Mouse (Mus musculus) olfactory bulb, adult 2 months (tissue): ENCODE measurements around the gene Nsd1. TPM values are rescaled to one million over a fixed set of nuclear protein-coding genes. Genes with fewer than 3 reads are reported as not detected.
A peak's percentile ranks its signal among the peaks of the same experiment; 100 is the strongest.

Source experiments
- H3K27ac ChIP-seq: fragments of 200-500 bp; 2 replicates; pipeline ENCODE4 v1.5.1; 2012; ENCODE audit warnings: low read depth, low read length; ENCODE audit not compliant: insufficient read depth
- H3K4me1 ChIP-seq: fragments of 200-500 bp; 2 replicates; pipeline ENCODE4 v1.6.1; 2012; ENCODE audit warnings: low read length; ENCODE audit not compliant: control insufficient read depth, insufficient read depth
- H3K4me3 ChIP-seq: fragments of 200-500 bp; 2 replicates; pipeline ENCODE4 v1.5.1; 2012; ENCODE audit warnings: mild to moderate bottlenecking, low read depth, low read length, moderate library complexity; ENCODE audit not compliant: insufficient read depth
- CTCF ChIP-seq: fragments of 200-500 bp; IDR thresholded peaks from 2 replicates; pipeline ENCODE4 v1.5.1; 2012; ENCODE audit warnings: low read depth, mild to moderate bottlenecking, low read length, moderate library complexity; ENCODE audit not compliant: insufficient read depth
- POLR2A ChIP-seq: fragments of 200-500 bp; IDR thresholded peaks from 2 replicates; pipeline ENCODE4 v1.6.1; 2012; ENCODE audit warnings: mild to moderate bottlenecking, low read depth, low read length, moderate library complexity; ENCODE audit not compliant: insufficient read depth
- WGBS: fragments of 180-500 bp; shearing (Covaris S2); methylation state at CpG from one replicate; pipeline ENCODE4 v1.1.7; 2018; 5-methylcytosine and 5-hydroxymethylcytosine counted together
- polyA plus RNA-seq: library from polyadenylated mRNA; stranded (reverse); fragments of >200 nt; gene quantifications from 2 replicates; pipeline ENCODE4 v1.2.4, GENCODE M21; 2012; ENCODE audit warnings: low replicate concordance; ENCODE audit not compliant: missing spikeins, insufficient read depth, insufficient read length

The Nsd1 gene
- polyA plus RNA-seq, 1 experiment = 82.3 TPM

- H3K4me3 ChIP-seq = no peak overlapping the region
- TF ChIP-seq POLR2A (no peak), CTCF (no peak)
- H3K27ac ChIP-seq = no peak overlapping the region
- WGBS = 76% methylated on average over 10 of the region's 10 CpGs
- no peaks in the 10 kb centered on the region for H3K4me1 ChIP-seq
Measured at GRCm38 (mm10) chr13:55337341-55337975, 127.9 kb downstream of the Nsd1 start.

- Histone ChIP-seq H3K27ac (no peak overlapping the region), H3K4me1 (no peaks in the 10 kb centered on the region), H3K4me3 (no peak overlapping the region)
- WGBS = 57% methylated on average over 12 of the region's 12 CpGs
- TF ChIP-seq POLR2A = no peak
- TF ChIP-seq CTCF = no peak
Measured at GRCm38 (mm10) chr13:55338131-55339054, 128.8 kb downstream of the Nsd1 start.

- TF ChIP-seq CTCF (no peak), POLR2A (no peak)
- no peak overlapping the region for H3K27ac ChIP-seq
- peaks cover 3% of the 10 kb centered on the region for H3K4me1 ChIP-seq
- H3K4me3 ChIP-seq = no peak overlapping the region
- 26% methylated on average over 2 of the region's 2 CpGs for WGBS
Measured at GRCm38 (mm10) chr13:55339259-55339658, 129.7 kb downstream of the Nsd1 start.

GRCm38 (mm10) chr13:55342469-55342868 is 132.9 kb downstream of the Nsd1 start:
- Histone ChIP-seq H3K27ac (no peak overlapping the region), H3K4me1 (peaks cover 3% of the 10 kb centered on the region), H3K4me3 (no peak overlapping the region)
- no peak for TF ChIP-seq POLR2A
- TF ChIP-seq CTCF = no peak
- 46% methylated on average over 11 of the region's 11 CpGs for WGBS

GRCm38 (mm10) chr13:55344286-55344685 is 134.7 kb downstream of the Nsd1 start:
- TF ChIP-seq POLR2A (no peak), CTCF (no peak)
- no peak overlapping the region for H3K4me3 ChIP-seq
- no peak overlapping the region for H3K27ac ChIP-seq
- peaks cover 3% of the 10 kb centered on the region for H3K4me1 ChIP-seq
- WGBS = 66% methylated on average over 7 of the region's 7 CpGs

GRCm38 (mm10) chr13:55346745-55347144 is 137.2 kb downstream of the Nsd1 start:
- H3K4me3 ChIP-seq = no peak overlapping the region
- no peak for TF ChIP-seq POLR2A
- no peak for TF ChIP-seq CTCF
- WGBS = 83% methylated on average over 11 of the region's 11 CpGs
- peaks cover 3% of the 10 kb centered on the region for H3K4me1 ChIP-seq
- H3K27ac ChIP-seq = no peak overlapping the region

- TF ChIP-seq POLR2A = no peak
- TF ChIP-seq CTCF = no peak
- H3K4me1 ChIP-seq = peaks cover 21% of the 10 kb centered on the region
- H3K4me3 ChIP-seq = no peak overlapping the region
- no peak overlapping the region for H3K27ac ChIP-seq
Measured at GRCm38 (mm10) chr13:55361145-55361544, 151.6 kb downstream of the Nsd1 start.

- TF ChIP-seq CTCF = no peak
- TF ChIP-seq POLR2A = no peak
- under 1% methylated on average over 32 of the region's 32 CpGs for WGBS
- H3K27ac ChIP-seq = peak overlapping the region; percentile 6; the same call in 1 of the 2 replicates
- peak overlapping the region; percentile 66 for H3K4me3 ChIP-seq
- H3K4me1 ChIP-seq = peaks cover 21% of the 10 kb centered on the region
Measured at GRCm38 (mm10) chr13:55361974-55362452, 152.4 kb downstream of the Nsd1 start.

GRCm38 (mm10) chr13:55362453-55363060 is 153.0 kb downstream of the Nsd1 start, which contains the start of gene Lman2:
TSS of gene Lman2 (minus strand) at chr13:55362783.
- peaks cover 21% of the 10 kb centered on the region for H3K4me1 ChIP-seq
- peak within 1 kb of the TSS; percentile 66 for H3K4me3 ChIP-seq
- WGBS = under 1% methylated on average over 35 of the region's 35 CpGs
- TF ChIP-seq CTCF (no peak), POLR2A (0 out of 2 replicates have a peak, but pooled peaks have one; percentile 19)
- peak within 1 kb of the TSS; percentile 34; the same call in 1 of the 2 replicates for H3K27ac ChIP-seq

Other genes starting within 250 kb of the Nsd1 start
- not detected in 2 replicates for gene Hk3, start 188.4 kb upstream of the Nsd1 start, polyA plus RNA-seq
- gene Uimc1, start 109.5 kb upstream of the Nsd1 start, polyA plus RNA-seq = not detected in 2 replicates
- 623 TPM in 1 of 2 replicates, not detected in the other for gene Zfp346, start 104.5 kb upstream of the Nsd1 start, polyA plus RNA-seq
- not detected in 2 replicates for gene Gm17617, start 76.2 kb upstream of the Nsd1 start, polyA plus RNA-seq
- not detected in 2 replicates for gene Fgfr4, start 57.1 kb upstream of the Nsd1 start, polyA plus RNA-seq
- not detected in 2 replicates for gene Prelid1, start 110.7 kb downstream of the Nsd1 start, polyA plus RNA-seq
- not detected in 2 replicates for gene Rab24, start 112.2 kb downstream of the Nsd1 start, polyA plus RNA-seq
- not detected in 2 replicates for gene Mxd3, start 120.0 kb downstream of the Nsd1 start, polyA plus RNA-seq
- gene Lman2, start 153.0 kb downstream of the Nsd1 start, polyA plus RNA-seq = not detected in 2 replicates
- gene Rgs14, start 159.9 kb downstream of the Nsd1 start, polyA plus RNA-seq = not detected in 2 replicates
- not detected in 2 replicates for gene Slc34a1, start 188.4 kb downstream of the Nsd1 start, polyA plus RNA-seq
- not detected in 2 replicates for gene Pfn3, start 205.4 kb downstream of the Nsd1 start, polyA plus RNA-seq
- not detected in 2 replicates for gene F12, start 217.0 kb downstream of the Nsd1 start, polyA plus RNA-seq
- 128 TPM in 1 of 2 replicates, not detected in the other for gene Grk6, start 235.3 kb downstream of the Nsd1 start, polyA plus RNA-seq